Mouse (Mus musculus) urinary bladder, postnatal 36 days (tissue): Measurements from ENCODE around the gene Olfr56.
"Not testable (repeated sequence)": the region's sequence is repeated elsewhere in the genome, so short reads cannot be mapped to it uniquely, and the experiment has no call there.

Experiments used
- DNase-seq, 2 experiments: peaks; one replicate each; pipeline ENCODE4 v3.0.0; 2022; ENCODE audit warnings: low spot score in 2 of 2, mixed read lengths in 1 of 2

The Olfr56 gene

GRCm38 (mm10) chr11:49168839-49169611, 190.3 kb downstream of the Olfr56 start:
- DNase-seq, result no peak

GRCm38 (mm10) chr11:49170576-49170975, 191.9 kb downstream of the Olfr56 start:
- DNase-seq, result no peak

GRCm38 (mm10) chr11:49175345-49175744, 196.7 kb downstream of the Olfr56 start:
- no peak for DNase-seq

GRCm38 (mm10) chr11:49176047-49176779, 197.5 kb downstream of the Olfr56 start:
- not testable (repeated sequence) for DNase-seq

GRCm38 (mm10) chr11:49183172-49183571, 204.5 kb downstream of the Olfr56 start:
- DNase-seq, result no peak
